Mouse (Mus musculus) cerebellum, adult 9-11 months (tissue): Measurements from ENCODE around the gene Olfr736.

Experiments used
- DNase-seq: peaks from one replicate; pipeline ENCODE4 v3.0.0; 2022

Gene Olfr736

DNA sequence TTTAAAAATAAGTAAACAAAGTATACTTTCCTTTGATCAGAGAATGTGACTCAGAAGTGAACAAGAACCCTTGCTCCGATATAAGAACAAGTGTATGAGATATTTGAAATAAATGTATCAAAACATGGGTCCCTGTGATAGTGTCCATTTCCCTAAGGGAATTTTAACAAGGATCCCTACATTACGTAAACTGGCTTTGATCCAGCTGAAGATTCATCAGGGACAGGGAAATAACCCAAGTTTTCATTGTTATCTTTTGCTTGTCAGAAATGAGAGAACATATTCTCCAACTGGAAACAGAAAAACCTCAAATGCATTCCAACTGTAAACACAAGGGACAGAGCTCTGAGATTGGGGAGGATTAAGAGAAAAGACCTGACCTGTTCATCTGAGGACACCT lies at the start of gene Olfr736:
TSS of gene Olfr736 (plus strand) at position 301 of the 400 bp plus-strand sequence.
- no peak for DNase-seq

DNA sequence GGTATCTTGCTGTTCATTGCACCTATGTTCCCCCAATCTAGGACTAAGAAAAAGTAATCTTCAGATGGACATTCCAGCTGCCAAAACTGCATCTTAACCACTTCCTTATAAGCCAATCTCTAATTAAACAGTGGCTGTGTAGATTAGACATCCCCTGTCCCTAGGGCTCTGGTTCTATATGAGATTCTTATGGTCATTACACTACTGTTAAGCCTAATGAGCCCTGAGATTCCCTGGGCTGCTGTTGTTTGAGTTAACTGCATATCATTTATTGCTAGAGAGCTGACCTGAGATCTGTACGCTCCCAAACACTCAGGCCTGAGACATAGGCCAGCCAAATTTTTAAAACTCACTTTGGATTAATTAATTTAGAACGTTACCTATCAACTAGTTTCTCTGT lies 32.2 kb upstream of the Olfr736 start, which contains the start of gene Olfr735:
TSS of gene Olfr735 (minus strand) at position 77 of the 400 bp plus-strand sequence.
- DNase-seq: no peak

DNA sequence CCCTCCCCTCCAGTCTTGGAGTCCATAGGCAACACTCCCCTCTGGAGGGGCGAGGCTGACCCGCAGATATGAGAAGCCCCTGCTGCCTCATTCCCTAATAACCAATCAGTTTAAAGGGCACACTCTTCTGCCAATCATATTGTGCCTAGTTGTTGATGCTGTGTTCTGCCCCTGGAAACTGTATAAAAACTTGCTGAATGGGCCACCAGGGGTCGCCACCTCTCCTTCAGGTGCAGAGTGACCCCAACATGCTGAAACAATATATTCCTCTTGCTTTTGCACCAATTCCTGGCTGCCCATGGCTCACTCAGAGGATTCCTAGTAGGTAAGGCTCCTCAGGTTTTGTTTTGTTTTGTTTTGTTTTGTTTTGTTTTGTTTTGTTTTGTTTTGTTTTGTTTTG lies 28.5 kb upstream of the Olfr736 start:
- DNase-seq: no peak

DNA sequence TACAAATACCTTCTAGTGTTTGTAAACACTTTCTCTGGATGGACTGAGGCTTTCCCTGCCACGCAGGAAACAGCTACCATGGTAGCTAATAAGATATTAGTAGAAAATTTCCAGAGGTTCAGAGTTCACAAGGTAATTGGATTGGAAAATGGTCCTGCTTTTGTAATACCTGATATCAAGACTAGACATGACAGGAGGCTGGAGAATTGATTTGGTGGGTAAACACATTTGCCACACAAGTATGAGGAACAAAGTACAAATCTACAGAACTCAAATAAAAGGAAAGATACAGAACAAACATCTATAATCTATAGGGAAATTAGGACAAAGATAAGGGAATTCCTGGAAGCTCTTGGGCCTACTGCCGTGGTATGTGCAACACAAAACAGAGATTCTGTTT lies 24.2 kb upstream of the Olfr736 start:
- DNase-seq: no peak

DNA sequence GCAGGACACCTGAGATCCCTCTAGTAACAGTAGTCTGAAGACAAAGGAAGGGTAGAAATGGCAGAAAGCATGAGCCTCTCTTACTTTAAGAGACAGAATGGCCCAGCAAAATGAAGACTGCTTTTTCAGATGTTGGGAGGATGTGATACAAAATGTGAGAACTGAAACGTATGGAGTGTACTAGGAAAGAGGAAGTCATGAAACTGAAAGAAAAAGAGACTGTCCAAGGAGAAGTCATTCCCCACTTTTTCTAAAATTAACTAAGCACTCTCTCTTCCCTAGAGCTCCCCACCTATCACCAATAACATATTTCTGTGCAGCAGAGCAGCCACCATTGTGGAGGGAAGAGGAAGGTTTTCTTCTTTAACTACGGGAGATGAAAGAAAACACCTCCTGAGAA lies 23.4 kb upstream of the Olfr736 start, which contains the start of gene Tlr11:
TSS of gene Tlr11 (plus strand) at position 322 of the 400 bp plus-strand sequence.
- DNase-seq: no peak

DNA sequence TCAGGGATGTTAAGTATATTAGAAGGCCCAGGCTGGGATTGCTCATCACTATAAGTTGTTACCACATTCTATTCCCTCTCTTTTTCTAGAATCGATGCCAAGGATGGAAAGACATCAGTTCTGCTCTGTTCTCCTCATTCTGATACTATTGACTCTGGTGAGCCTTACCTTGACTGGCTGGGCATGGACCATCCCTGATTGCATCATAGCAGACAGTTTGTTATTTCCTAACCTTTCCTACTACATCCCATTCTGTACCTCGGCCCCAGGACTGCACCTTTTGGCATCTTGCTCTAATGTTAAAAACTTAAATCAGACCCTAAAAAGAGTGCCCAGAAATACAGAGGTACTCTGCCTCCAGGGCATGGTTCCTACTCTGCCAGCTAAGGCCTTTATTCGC lies 20.5 kb upstream of the Olfr736 start:
- no peak for DNase-seq

DNA sequence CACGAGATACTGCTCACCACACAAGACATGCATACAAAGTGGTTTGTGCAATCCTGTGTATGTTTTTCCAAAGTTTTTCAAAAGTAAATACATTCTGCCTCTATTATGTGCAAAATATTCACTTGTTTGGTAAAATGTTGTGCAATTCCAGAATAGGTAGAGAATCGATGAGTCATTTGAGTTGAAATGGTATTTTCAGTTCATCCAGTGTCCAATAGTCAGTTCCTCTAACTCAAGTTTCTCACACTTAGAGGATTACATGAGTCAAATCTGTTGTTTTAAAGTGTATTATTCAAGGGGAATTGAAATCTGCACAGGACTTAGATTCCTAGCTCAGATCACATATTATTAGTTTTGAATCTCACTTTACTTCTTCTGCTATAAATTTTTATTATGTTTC lies 17.4 kb upstream of the Olfr736 start:
- no peak for DNase-seq

DNA sequence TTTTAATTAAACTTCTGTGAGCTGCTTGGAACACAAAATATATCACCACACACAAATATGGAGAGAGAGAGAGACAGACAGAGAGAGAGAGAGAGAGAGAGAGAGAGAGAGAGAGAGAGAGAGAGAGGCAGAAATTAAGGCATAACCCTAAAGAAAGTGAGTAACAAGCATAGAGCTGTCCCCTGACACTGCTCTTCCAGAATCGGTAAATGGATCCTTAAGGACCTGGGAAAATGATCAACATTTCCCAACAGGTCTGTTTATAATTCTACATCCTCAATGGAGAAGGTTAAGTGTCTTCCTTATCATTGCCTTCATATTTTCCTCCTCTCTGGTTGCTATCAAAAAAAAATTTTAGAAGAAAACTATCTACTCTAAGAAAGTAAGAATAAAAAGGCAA lies 26.3 kb downstream of the Olfr736 start, which contains the start of gene Olfr738:
TSS of gene Olfr738 (plus strand) at position 301 of the 400 bp plus-strand sequence.
- no peak for DNase-seq

DNA sequence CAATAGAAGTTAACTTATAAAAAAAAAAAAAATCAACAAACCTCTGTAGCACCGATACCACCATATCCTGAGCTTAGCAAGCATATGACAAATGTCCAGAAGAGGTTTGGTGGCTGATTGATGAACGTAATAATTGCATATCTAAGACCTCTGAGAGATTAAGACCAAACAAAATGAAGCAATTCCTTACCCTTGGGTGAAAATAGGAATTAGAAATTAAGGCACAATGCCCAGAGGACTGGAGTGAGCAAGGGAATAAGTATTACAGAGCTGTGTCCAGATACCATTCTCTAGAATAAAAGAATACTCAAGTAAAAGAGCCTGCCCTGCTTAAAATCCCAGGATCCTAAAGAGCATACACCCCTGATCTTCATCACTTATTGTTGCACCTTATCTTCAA lies 37.4 kb downstream of the Olfr736 start, which contains the start of gene Olfr739:
TSS of gene Olfr739 (plus strand) at position 301 of the 400 bp plus-strand sequence.
- DNase-seq: no peak
